Mouse (Mus musculus): ENCODE measurements around the gene Ubr4. TPM values are rescaled to one million over a fixed set of nuclear protein-coding genes. Genes with fewer than 3 reads are reported as not detected.

Ubr4 gene
- polyA plus RNA-seq, 1 experiment from 2014 or later = 73.7 TPM

GRCm38 (mm10) chr4:139403214-139403613 lies 50.8 kb downstream of the Ubr4 start:
- Histone ChIP-seq H3K4me1 (replicated peaks) (no peaks in the 10 kb centered on the region), H3K9ac (no peak overlapping the region), H3K36me3 (peaks cover 98% of the 10 kb centered on the region), H3K27me3 (no peaks in the 10 kb centered on the region), H3K4me3 (no peak overlapping the region), H3K9me3 (no peaks in the 10 kb centered on the region), H3K27ac (no peak overlapping the region), H3K4me2 (no peak overlapping the region)
- WGBS = 88% methylated on average over 14 of the region's 14 CpGs
- no peak for ATAC-seq (ENCODE audit: low FRiP score)

- Histone ChIP-seq H3K36me3 (peaks cover 99% of the 10 kb centered on the region), H3K27me3 (no peaks in the 10 kb centered on the region), H3K4me3 (no peak overlapping the region), H3K4me2 (no peak overlapping the region), H3K4me1 (replicated peaks) (no peaks in the 10 kb centered on the region), H3K9ac (no peak overlapping the region), H3K9me3 (no peaks in the 10 kb centered on the region), H3K27ac (no peak overlapping the region)
- ATAC-seq (ENCODE audit: low FRiP score) = no peak
- WGBS = 94% methylated on average over 3 of the region's 3 CpGs
Measured at GRCm38 (mm10) chr4:139411351-139411750, 58.9 kb downstream of the Ubr4 start.

GRCm38 (mm10) chr4:139417868-139418267 lies 65.5 kb downstream of the Ubr4 start:
- Histone ChIP-seq H3K9ac (no peak overlapping the region), H3K27ac (no peak overlapping the region), H3K27me3 (no peaks in the 10 kb centered on the region), H3K4me3 (no peak overlapping the region), H3K4me1 (replicated peaks) (no peaks in the 10 kb centered on the region), H3K36me3 (peaks cover 100% of the 10 kb centered on the region), H3K9me3 (no peaks in the 10 kb centered on the region), H3K4me2 (no peak overlapping the region)
- ATAC-seq (ENCODE audit: low FRiP score) = no peak
- WGBS = 48% methylated on average over 1 of the region's 1 CpGs

GRCm38 (mm10) chr4:139421621-139422020 lies 69.2 kb downstream of the Ubr4 start:
- no peak overlapping the region for H3K4me3 ChIP-seq
- no peaks in the 10 kb centered on the region for H3K27me3 ChIP-seq
- H3K36me3 ChIP-seq = peaks cover 100% of the 10 kb centered on the region
- H3K9ac ChIP-seq = no peak overlapping the region
- no peak for ATAC-seq (ENCODE audit: low FRiP score)
- H3K4me1 ChIP-seq (replicated peaks) = no peaks in the 10 kb centered on the region
- H3K9me3 ChIP-seq = no peaks in the 10 kb centered on the region
- no peak overlapping the region for H3K4me2 ChIP-seq
- no peak overlapping the region for H3K27ac ChIP-seq
- 96% methylated on average over 7 of the region's 7 CpGs for WGBS

GRCm38 (mm10) chr4:139422409-139422808 lies 70.0 kb downstream of the Ubr4 start:
- Histone ChIP-seq H3K27ac (no peak overlapping the region), H3K9me3 (no peaks in the 10 kb centered on the region), H3K4me1 (replicated peaks) (no peaks in the 10 kb centered on the region), H3K36me3 (peaks cover 100% of the 10 kb centered on the region), H3K4me3 (no peak overlapping the region), H3K9ac (no peak overlapping the region), H3K4me2 (no peak overlapping the region), H3K27me3 (no peaks in the 10 kb centered on the region)
- WGBS = 88% methylated on average over 2 of the region's 2 CpGs
- ATAC-seq (ENCODE audit: low FRiP score) = no peak

- H3K4me3 ChIP-seq = no peak overlapping the region
- H3K27me3 ChIP-seq = no peaks in the 10 kb centered on the region
- no peaks in the 10 kb centered on the region for H3K4me1 ChIP-seq (replicated peaks)
- H3K9me3 ChIP-seq = no peaks in the 10 kb centered on the region
- H3K9ac ChIP-seq = no peak overlapping the region
- no peak overlapping the region for H3K27ac ChIP-seq
- peaks cover 100% of the 10 kb centered on the region for H3K36me3 ChIP-seq
- ATAC-seq (ENCODE audit: low FRiP score) = no peak
- 76% methylated on average over 2 of the region's 2 CpGs for WGBS
- H3K4me2 ChIP-seq = no peak overlapping the region
Measured at GRCm38 (mm10) chr4:139423270-139423669, 70.9 kb downstream of the Ubr4 start.

- Histone ChIP-seq H3K9me3 (no peaks in the 10 kb centered on the region), H3K9ac (no peak overlapping the region), H3K27me3 (no peaks in the 10 kb centered on the region), H3K4me1 (replicated peaks) (no peaks in the 10 kb centered on the region), H3K27ac (no peak overlapping the region), H3K4me2 (no peak overlapping the region), H3K36me3 (peaks cover 100% of the 10 kb centered on the region), H3K4me3 (no peak overlapping the region)
- ATAC-seq (ENCODE audit: low FRiP score) = no peak
- 40% methylated on average over 15 of the region's 15 CpGs for WGBS
Measured at GRCm38 (mm10) chr4:139430176-139430575, 77.8 kb downstream of the Ubr4 start.

GRCm38 (mm10) chr4:139430891-139431290 lies 78.5 kb downstream of the Ubr4 start:
- Histone ChIP-seq H3K4me2 (no peak overlapping the region), H3K9ac (no peak overlapping the region)
- ATAC-seq (ENCODE audit: low FRiP score) = no peak

GRCm38 (mm10) chr4:139432966-139433765 lies 80.8 kb downstream of the Ubr4 start:
- Histone ChIP-seq H3K4me2 (no peak overlapping the region), H3K27ac (no peak overlapping the region), H3K4me1 (replicated peaks) (no peaks in the 10 kb centered on the region), H3K4me3 (no peak overlapping the region), H3K27me3 (no peaks in the 10 kb centered on the region), H3K9me3 (no peaks in the 10 kb centered on the region), H3K9ac (no peak overlapping the region), H3K36me3 (peaks cover 100% of the 10 kb centered on the region)
- 93% methylated on average over 15 of the region's 15 CpGs for WGBS
- no peak for ATAC-seq (ENCODE audit: low FRiP score)

More at GRCm38 (mm10) chr4:139430891-139431290, 78.5 kb downstream of the Ubr4 start:
- Histone ChIP-seq H3K36me3 (peaks cover 100% of the 10 kb centered on the region), H3K27ac (no peak overlapping the region), H3K9me3 (no peaks in the 10 kb centered on the region), H3K4me3 (no peak overlapping the region), H3K27me3 (no peaks in the 10 kb centered on the region), H3K4me1 (replicated peaks) (no peaks in the 10 kb centered on the region)
- 80% methylated on average over 4 of the region's 4 CpGs for WGBS

- Histone ChIP-seq H3K27ac (no peak overlapping the region), H3K9ac (no peak overlapping the region), H3K9me3 (no peaks in the 10 kb centered on the region), H3K4me2 (no peak overlapping the region), H3K36me3 (peaks cover 99% of the 10 kb centered on the region), H3K4me1 (replicated peaks) (no peaks in the 10 kb centered on the region), H3K27me3 (no peaks in the 10 kb centered on the region), H3K4me3 (no peak overlapping the region)
- ATAC-seq (ENCODE audit: low FRiP score) = no peak
- 92% methylated on average over 5 of the region's 5 CpGs for WGBS
Measured at GRCm38 (mm10) chr4:139441244-139441643, 88.8 kb downstream of the Ubr4 start.

- Histone ChIP-seq H3K9me3 (no peaks in the 10 kb centered on the region), H3K9ac (no peak overlapping the region), H3K4me3 (no peak overlapping the region), H3K27me3 (no peaks in the 10 kb centered on the region), H3K4me1 (replicated peaks) (no peaks in the 10 kb centered on the region), H3K4me2 (no peak overlapping the region), H3K27ac (no peak overlapping the region), H3K36me3 (peaks cover 99% of the 10 kb centered on the region)
- no peak for ATAC-seq (ENCODE audit: low FRiP score)
- 96% methylated on average over 4 of the region's 4 CpGs for whole genome bisulfite sequencing
Measured at GRCm38 (mm10) chr4:139441806-139442205, 89.4 kb downstream of the Ubr4 start.

GRCm38 (mm10) chr4:139442391-139443355 lies 90.3 kb downstream of the Ubr4 start:
- Histone ChIP-seq H3K9me3 (no peaks in the 10 kb centered on the region), H3K4me3 (no peak overlapping the region), H3K27ac (no peak overlapping the region), H3K9ac (no peak overlapping the region; the same call in 1 of the 2 replicates), H3K4me1 (replicated peaks) (no peaks in the 10 kb centered on the region), H3K27me3 (no peaks in the 10 kb centered on the region), H3K4me2 (no peak overlapping the region), H3K36me3 (peaks cover 98% of the 10 kb centered on the region)
- 89% methylated on average over 15 of the region's 15 CpGs for WGBS
- ATAC-seq (ENCODE audit: low FRiP score) = no peak
